Mouse (Mus musculus) myocyte (in vitro differentiated cells): ENCODE results near the gene Taf6l.

Experiments
- MYOD1 ChIP-seq, 3 experiments: IDR thresholded peaks; one replicate each; pipeline ENCODE4 v1.6.1; 2011; ENCODE audit warnings: control low read depth in 2 of 3, low read depth in 2 of 3, mild to moderate bottlenecking in 2 of 3, moderate library complexity in 1 of 3; ENCODE audit not compliant: insufficient read length in 2 of 3, control insufficient read depth in 1 of 3
- POLR2A ChIP-seq: IDR thresholded peaks from one replicate; pipeline ENCODE4 v1.6.1; 2011; ENCODE audit warnings: low read depth, mild to moderate bottlenecking, control low read depth, moderate library complexity; ENCODE audit not compliant: insufficient read length
- USF1 ChIP-seq: IDR thresholded peaks from one replicate; pipeline ENCODE4 v1.6.1; 2011; ENCODE audit warnings: low read depth, mild to moderate bottlenecking, control low read depth, moderate library complexity

DNA sequence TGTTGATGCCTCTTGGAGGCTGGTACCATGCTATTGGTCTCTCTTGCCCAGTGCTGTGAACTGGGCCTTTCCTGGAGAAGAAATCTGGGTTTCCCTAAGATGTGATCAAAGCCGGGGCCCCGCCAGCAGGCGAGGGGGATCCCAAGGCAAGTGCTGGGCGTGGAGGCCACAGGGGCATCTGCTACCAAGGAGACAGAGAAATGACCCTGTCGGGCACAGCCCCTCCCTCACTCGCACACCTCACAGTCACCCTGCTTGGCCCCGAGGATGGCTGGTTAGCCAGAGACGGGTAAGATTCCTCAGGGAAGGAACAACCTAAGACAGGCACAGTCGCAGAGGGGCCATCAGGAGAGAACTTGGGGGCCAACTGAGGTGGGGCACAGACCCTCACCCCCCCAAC, 20.7 kb downstream of the Taf6l start:
- no peak for TF ChIP-seq USF1
- no peak for TF ChIP-seq POLR2A
- TF ChIP-seq MYOD1 (IDR thresholded peaks at IDR 0.05; ENCODE audit: control insufficient read depth in 1 of 3, insufficient read length in 2 of 3, low read depth in 2 of 3): no peak
